Mouse (Mus musculus) spleen, adult 2 months (tissue): Measurements from ENCODE around the gene Entpd1. TPM values are rescaled to one million over a fixed set of nuclear protein-coding genes. Genes with fewer than 3 reads are reported as not detected.

ENCODE experiments used
- DNase-seq, 2 experiments: peaks; one replicate each; pipeline versions ENCODE4 v3.0.0 to v3.0.0-alpha.2; 2012 to 2021; ENCODE audit warnings: low spot score in 2 of 2, low read depth in 1 of 2
- H3K27ac ChIP-seq: fragments of 200-500 bp; 2 replicates; pipeline ENCODE4 v1.5.1; 2012; ENCODE audit warnings: low read length, inconsistent platforms; ENCODE audit not compliant: insufficient read depth
- H3K27me3 ChIP-seq: fragments of 200-500 bp; 2 replicates; pipeline ENCODE4 v1.6.1; 2012; ENCODE audit warnings: mild to moderate bottlenecking, moderate library complexity, low read length, inconsistent platforms; ENCODE audit not compliant: control insufficient read depth, insufficient read depth
- H3K36me3 ChIP-seq: fragments of 200-500 bp; 2 replicates; pipeline ENCODE4 v1.6.1; 2012; ENCODE audit warnings: mild to moderate bottlenecking, low read length, inconsistent platforms; ENCODE audit not compliant: control insufficient read depth, insufficient read depth
- H3K4me1 ChIP-seq: fragments of 200-500 bp; 2 replicates; pipeline ENCODE4 v1.6.1; 2011; ENCODE audit warnings: inconsistent platforms; ENCODE audit not compliant: control insufficient read depth, insufficient read depth, insufficient read length
- H3K4me3 ChIP-seq: fragments of 200-500 bp; 2 replicates; pipeline ENCODE4 v1.5.1; 2011; ENCODE audit warnings: mild to moderate bottlenecking, inconsistent platforms; ENCODE audit not compliant: insufficient read depth, insufficient read length; ENCODE audit errors: extremely low read depth
- CTCF ChIP-seq: fragments of 200-500 bp; IDR thresholded peaks from 2 replicates; pipeline ENCODE4 v1.5.1; 2011; ENCODE audit warnings: mild to moderate bottlenecking, inconsistent platforms; ENCODE audit not compliant: insufficient read depth, insufficient read length, insufficient replicate concordance; ENCODE audit errors: extremely low read depth
- POLR2A ChIP-seq: fragments of 200-500 bp; IDR thresholded peaks from 2 replicates; pipeline ENCODE4 v1.6.1; 2011; ENCODE audit warnings: low read depth, low read length, inconsistent platforms
- WGBS: fragments of 180-500 bp; shearing (Covaris S2); methylation state at CpG from one replicate; pipeline ENCODE4 v1.1.7; 2018; 5-methylcytosine and 5-hydroxymethylcytosine counted together
- polyA plus RNA-seq: library from polyadenylated mRNA; depleted of rRNA; stranded (reverse); fragments of >200 nt; gene quantifications from 2 replicates; pipeline ENCODE4 v1.2.3, GENCODE M21; 2012

Gene Entpd1
- polyA plus RNA-seq, 1 experiment, result 10.5 TPM

DNA sequence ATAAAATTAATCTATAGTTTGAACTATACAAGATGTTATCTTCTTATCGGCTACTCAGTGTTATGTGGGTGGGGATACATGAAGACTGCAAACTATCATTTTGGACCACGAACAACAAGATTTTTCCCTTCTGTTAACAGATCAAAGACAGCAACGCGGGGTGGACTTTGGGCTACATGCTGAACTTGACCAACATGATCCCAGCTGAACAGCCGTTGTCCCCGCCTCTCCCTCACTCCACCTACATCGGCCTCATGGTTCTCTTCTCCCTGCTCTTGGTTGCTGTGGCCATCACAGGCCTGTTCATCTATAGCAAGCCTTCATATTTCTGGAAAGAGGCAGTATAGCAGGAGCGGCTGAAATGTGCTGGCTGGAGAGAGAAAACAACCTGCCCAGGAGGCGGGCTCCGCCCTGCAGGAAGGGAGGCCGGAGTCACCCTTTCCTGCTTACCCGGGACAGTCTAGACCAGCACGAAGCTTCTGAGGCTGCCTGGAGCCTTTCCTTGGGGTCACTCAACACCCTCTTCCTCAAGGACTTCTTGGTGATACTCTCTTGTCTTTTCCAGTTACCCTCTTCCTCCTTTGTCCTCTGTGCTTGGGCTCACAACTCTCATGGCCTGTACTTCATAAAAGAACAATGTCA, 126.6 kb downstream of the Entpd1 start:
- no peak for DNase-seq
- Histone ChIP-seq H3K36me3 (peaks cover 2% of the 10 kb centered on the region), H3K27me3 (no peaks in the 10 kb centered on the region), H3K4me1 (no peaks in the 10 kb centered on the region), H3K4me3 (no peak overlapping the region), H3K27ac (no peak overlapping the region)
- TF ChIP-seq CTCF (no peak), POLR2A (no peak)
- 88% methylated on average over 13 of the region's 13 CpGs for WGBS

DNA sequence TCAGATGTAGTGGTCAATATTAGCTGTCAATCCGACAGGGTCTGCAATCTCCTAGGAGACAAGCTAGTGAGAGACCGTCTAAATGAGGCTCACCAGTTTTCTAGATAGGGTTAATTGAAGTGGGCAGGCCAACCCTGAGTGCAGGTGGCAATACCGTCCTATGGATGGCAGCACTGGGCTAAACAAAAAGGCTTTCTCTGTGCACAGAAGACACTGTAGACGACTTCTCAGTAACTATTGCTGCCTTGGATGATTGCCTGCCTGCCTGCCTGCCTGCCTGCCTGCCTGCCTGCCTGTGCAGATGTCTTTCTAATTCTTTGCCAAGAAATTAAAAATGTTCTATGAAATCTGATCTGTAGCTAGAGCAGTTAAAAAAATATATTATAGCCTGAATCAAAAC, 134.4 kb downstream of the Entpd1 start:
- Histone ChIP-seq H3K27ac (no peak overlapping the region), H3K36me3 (no peaks in the 10 kb centered on the region), H3K4me1 (no peaks in the 10 kb centered on the region), H3K27me3 (no peaks in the 10 kb centered on the region), H3K4me3 (no peak overlapping the region)
- TF ChIP-seq CTCF (no peak), POLR2A (no peak)
- no peak for DNase-seq
- 71% methylated on average over 4 of the region's 4 CpGs for WGBS

DNA sequence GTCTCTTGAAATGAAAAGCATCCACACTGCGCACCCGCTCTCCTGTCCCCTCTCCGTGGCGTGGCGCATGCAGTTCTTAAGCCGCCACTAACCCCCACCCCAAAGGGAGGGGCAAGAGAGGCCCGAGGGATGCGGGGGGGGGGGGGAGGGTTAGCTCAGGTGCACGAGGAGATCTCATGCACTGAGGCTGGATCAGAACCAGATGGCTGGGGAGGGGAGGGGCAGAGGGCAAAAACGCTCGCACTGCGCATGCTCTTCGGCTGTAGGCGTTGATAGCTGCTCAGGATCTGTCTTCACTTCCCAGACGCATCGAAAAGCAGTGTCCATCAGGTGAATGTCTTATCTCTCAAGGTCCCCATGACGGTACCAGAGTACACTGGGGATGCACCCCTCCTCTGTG, 136.4 kb downstream of the Entpd1 start, which contains the start of gene Cc2d2b:
Gene Cc2d2b (plus strand): TSS at position 195 of the 400 bp plus-strand sequence.
- 81% methylated on average over 17 of the region's 17 CpGs for WGBS
- H3K27me3 ChIP-seq, result no peaks in the 10 kb centered on the region
- H3K4me3 ChIP-seq, result no peak within 1 kb of the TSS
- TF ChIP-seq POLR2A (no peak), CTCF (no peak)
- no peaks in the 10 kb centered on the region for H3K36me3 ChIP-seq
- no peak for DNase-seq
- no peaks in the 10 kb centered on the region for H3K4me1 ChIP-seq
- H3K27ac ChIP-seq, result no peak within 1 kb of the TSS

DNA sequence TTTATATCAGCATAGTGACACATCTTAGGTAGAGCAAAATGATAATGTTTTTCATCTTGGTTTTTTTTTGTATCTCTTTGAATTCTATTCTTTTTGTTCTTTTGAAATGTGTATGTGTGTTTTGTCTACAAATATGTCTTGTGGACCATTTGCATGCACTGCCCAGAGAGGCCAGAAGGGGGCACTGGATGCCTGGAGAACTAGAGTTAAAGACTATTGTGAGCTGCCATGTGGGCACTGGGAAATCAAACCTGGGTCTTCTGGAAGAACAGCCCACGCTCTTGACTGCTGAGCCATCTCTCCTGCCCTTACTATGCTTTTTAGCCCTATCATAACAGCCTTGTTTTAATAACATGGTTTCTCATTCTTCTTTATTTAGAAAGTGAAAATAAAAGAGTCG, 142.1 kb downstream of the Entpd1 start:
- WGBS, result 50% methylated on average over 2 of the region's 2 CpGs
- Histone ChIP-seq H3K27ac (no peak overlapping the region), H3K27me3 (no peaks in the 10 kb centered on the region), H3K36me3 (no peaks in the 10 kb centered on the region), H3K4me3 (no peak overlapping the region), H3K4me1 (no peaks in the 10 kb centered on the region)
- DNase-seq, result peak; percentile 52 to 79
- TF ChIP-seq CTCF, result peak; percentile 68; the same call in 1 of the 2 replicates
- no peak for TF ChIP-seq POLR2A

DNA sequence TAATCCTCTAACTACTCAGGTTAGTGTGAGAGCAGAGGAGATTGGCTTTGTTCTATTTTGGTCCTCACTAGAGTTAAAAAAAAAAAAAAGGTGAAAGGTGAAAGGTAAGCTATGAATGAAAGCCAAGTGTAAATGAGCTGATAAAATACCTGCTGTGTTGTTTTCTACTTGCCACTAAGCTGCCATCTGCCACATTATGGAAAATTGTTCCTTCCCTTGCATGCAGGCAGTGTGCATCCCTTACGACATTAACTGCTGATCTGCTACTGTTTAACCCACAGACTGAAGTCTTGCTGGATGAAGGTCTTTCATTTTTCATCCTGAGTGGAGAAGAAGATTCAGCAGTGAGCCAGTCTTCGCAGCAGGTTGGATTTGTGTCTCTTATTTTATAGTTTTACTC, 147.9 kb downstream of the Entpd1 start:
- 97% methylated on average over 2 of the region's 2 CpGs for WGBS
- H3K4me1 ChIP-seq, result no peaks in the 10 kb centered on the region
- no peak overlapping the region for H3K4me3 ChIP-seq
- no peak overlapping the region for H3K27ac ChIP-seq
- DNase-seq, result no peak
- H3K36me3 ChIP-seq, result no peaks in the 10 kb centered on the region
- no peak for TF ChIP-seq CTCF
- TF ChIP-seq POLR2A, result no peak
- no peaks in the 10 kb centered on the region for H3K27me3 ChIP-seq

DNA sequence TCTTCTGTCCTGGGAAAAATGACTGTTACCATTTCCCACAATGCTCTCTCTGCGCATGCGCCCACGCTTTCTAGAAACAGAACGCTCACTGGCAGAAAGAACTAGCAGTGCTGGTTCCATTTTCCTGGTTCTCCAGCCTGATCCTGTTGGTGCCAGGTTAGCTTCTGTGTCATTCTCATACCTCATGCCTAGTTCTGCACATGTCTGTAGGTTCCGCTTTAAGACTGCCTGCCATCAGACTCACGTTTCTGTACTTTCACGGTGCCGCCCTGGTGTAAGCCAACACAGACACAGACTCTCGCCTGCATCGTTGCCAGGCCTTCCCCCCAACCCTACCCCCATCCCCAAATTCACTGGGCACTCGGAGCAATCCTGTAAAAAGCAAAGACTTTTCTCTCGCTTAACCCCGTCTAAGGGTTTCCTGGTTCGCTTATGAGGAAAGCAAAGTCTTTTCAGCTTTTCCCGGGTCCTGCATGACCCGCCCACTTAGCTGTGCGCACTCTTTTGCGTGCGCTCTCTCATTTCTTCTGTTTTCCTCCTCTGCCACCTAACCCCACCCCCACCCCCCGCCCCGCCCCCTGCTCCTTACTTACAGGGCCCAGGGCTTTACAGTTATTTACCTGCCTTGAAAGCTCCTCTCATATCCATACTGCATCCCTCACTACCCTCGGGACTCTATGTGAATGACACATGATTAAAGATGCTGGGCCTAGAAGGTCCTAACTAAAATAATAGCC, 150.0 kb downstream of the Entpd1 start:
- no peaks in the 10 kb centered on the region; the same call in 1 of the 2 replicates for H3K27me3 ChIP-seq
- TF ChIP-seq CTCF, result no peak
- peak; percentile 3 to 25 for DNase-seq
- no peak overlapping the region for H3K27ac ChIP-seq
- no peaks in the 10 kb centered on the region for H3K36me3 ChIP-seq
- WGBS, result 43% methylated on average over 22 of the region's 22 CpGs
- H3K4me3 ChIP-seq, result peak overlapping the region; percentile 62
- H3K4me1 ChIP-seq, result no peaks in the 10 kb centered on the region

DNA sequence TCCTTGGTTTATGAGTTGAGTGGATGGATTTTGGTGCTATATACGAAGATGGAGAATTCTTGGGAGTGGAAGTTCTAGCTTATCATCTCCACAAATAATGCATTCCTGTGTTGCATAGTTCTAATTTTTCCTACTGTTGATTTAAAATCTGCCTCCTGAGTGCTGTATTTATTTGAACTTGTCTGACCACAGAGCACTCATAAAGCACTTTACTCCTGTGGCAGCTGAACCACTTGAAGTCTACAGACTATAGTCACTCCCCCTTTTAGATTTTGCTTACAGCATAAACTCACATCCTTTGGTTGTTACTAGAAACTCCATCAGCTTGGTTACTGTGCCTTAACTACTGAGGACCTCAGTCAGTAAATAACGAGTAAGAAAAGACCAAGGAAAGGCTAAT, 155.0 kb downstream of the Entpd1 start:
- DNase-seq, result no peak
- H3K4me3 ChIP-seq, result no peak overlapping the region
- H3K4me1 ChIP-seq, result no peaks in the 10 kb centered on the region
- WGBS, result 82% methylated on average over 2 of the region's 2 CpGs
- H3K27me3 ChIP-seq, result no peaks in the 10 kb centered on the region; the same call in 1 of the 2 replicates
- TF ChIP-seq CTCF (no peak), POLR2A (no peak)
- H3K27ac ChIP-seq, result no peak overlapping the region
- no peaks in the 10 kb centered on the region for H3K36me3 ChIP-seq
